Mouse (Mus musculus): Measurements from ENCODE around the gene Xrcc2.

The Xrcc2 gene

DNA sequence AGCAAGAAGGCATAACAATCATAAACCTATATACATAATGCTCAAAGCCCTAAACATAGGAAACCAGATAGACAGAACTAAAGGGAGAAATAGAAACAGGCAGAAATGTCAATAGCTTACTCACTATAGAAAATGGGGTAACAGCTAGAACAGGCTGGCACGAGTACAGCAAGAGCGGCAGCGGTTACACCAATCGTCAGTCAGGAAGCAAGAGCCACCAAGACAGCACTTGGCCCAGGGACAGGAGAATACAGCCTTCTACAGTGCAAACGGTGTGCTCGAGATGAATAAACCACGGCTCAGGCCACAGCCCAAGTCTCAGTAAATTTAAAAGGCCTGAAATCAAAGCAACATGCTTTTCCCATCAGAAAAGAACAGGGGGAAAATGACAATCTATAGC, 9.4 kb downstream of the Xrcc2 start:
- no peak for TF ChIP-seq GATA4 (IDR thresholded peaks at IDR 0.05; ENCODE audit: insufficient replicate concordance, low read length)

DNA sequence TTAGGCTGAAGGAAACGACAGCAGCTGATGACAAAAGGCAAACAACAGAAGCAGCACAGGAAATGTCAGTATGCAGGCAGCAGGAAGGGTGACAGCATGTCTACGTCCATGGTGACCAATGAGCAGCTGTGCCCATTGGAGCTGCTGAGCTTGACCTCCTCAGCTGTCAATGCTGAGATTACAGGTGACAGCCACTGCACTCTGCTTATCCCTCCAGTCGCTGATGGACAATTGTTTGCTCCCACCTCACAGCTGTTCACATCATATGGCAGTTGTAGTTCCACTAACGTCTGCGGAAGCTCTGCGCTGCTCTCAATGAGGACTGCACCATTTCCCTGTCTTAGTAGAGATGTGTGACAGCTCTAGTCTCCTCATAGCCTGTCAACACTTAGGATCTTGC, 9.8 kb downstream of the Xrcc2 start:
- no peak for TF ChIP-seq GATA4 (IDR thresholded peaks at IDR 0.05; ENCODE audit: insufficient replicate concordance, low read length)

DNA sequence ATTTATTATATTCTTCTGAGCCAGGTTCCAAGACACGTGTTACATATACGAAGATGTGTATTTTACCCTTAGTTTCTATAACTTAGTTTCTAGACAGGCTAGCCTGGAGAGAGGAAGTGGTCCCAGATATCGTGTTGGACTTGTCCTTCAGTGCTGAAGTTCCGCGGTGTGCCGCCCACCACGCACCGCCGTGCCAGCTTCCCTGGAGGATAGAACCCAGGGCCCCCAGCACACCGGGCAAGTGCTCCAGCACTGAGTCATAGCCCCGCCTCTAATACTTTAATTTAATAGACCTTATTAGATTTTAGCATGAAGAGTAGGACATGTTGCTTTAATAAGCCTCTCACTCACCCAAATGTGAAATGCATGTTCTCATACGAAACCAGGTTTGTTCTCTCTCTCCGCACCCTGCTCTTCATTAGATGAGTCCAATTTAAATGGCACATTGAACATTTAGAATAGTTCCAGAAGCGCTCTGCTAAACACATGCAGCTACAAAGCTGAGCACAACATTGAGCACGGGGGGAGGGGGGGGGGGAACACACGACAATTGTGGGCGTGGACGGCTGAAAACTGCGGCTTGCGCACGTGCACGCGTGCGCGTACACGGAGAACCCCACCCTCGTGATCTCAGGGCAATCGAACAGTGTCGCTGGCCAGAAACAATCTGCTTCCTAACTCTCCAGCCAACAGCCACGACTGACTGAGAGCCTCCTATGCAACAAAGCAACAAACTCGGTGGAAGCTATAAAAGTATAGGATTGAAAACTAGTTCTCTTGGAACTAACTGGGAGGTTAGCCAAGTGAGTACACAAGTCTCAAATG, 33.7 kb downstream of the Xrcc2 start:
- no peak for TF ChIP-seq GATA4 (IDR thresholded peaks at IDR 0.05; ENCODE audit: insufficient replicate concordance, low read length)

DNA sequence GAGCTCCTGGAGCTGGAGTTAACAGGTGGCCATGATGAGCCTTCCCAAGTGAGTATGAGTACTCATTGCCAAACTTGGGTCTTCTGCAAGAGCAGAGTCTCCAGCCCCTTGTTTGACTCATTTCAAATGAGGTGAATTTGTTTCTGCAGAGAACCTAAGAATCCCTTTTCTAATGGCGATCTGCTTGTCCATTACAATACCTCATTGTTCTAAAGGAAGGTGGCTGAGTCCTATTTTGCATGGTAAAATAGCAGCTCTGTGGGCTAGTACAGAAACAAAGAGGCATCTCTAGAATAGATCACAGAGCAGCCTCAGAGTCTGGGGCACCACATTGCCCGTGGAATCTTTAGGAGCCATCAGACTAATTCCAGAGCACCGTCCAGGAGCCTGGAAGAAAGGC, 34.6 kb downstream of the Xrcc2 start:
- no peak for TF ChIP-seq GATA4 (IDR thresholded peaks at IDR 0.05; ENCODE audit: insufficient replicate concordance, low read length)

DNA sequence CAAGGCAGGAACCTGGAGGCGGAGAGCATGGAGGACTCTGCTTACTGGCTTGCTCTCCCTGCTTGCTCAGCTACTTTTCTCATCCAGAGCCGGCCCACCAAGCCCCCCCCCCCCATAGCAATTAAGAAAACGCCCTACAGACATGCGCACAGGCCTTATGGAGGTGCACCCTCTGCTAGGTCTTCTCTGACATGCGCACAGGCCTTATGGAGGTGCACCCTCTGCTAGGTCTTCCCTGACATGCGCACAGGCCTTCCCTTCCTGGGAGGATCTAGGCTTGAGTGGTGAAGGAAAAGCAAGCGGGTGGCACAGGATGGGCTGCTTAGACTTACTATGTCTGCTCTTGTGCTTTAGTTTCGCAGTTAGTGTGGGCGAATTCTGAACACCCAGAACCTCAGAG, 37.3 kb downstream of the Xrcc2 start:
- TF ChIP-seq GATA4 (IDR thresholded peaks at IDR 0.05; ENCODE audit: insufficient replicate concordance, low read length) = no peak

DNA sequence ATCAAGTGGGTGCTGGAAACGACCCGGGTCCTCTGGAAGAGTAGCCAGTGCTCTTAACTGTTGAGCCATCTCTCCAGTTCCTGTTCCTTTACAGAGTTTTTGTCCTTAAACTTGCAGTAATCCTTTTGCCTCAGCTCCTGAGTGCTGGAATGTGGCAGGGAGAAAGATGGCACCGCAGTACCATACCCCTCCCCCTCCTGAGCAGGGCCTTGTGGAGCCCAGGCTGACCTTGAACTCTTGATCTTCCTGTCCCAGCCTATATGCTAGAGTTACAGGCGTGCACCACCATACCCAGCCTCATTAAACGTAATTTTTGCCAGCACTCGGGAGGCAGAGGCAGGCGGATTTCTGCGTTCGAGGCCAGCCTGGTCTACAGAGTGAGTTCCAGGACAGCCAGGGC, 38.9 kb downstream of the Xrcc2 start:
- TF ChIP-seq GATA4 (IDR thresholded peaks at IDR 0.05; ENCODE audit: insufficient replicate concordance, low read length) = no peak

DNA sequence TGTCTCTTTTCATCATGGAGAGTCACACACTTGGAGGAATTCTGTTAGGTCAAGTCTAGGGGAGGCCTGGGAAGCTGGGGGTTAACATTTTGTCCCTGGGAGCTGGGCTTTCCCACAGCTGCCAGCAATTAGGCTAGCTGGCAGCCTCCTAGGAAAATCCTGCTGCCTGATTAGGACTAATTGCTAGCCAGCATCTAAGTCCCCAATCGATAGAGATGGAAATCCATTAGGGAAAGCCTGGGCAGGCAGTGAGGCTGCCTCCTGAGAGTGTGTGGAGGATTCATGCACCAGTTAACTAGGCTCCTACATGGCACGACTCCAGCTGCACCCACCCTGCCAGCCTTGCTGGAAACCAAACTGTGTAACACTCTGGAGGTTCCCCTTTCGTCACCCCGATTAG, 39.5 kb downstream of the Xrcc2 start:
- no peak for TF ChIP-seq GATA4 (IDR thresholded peaks at IDR 0.05; ENCODE audit: insufficient replicate concordance, low read length)

DNA sequence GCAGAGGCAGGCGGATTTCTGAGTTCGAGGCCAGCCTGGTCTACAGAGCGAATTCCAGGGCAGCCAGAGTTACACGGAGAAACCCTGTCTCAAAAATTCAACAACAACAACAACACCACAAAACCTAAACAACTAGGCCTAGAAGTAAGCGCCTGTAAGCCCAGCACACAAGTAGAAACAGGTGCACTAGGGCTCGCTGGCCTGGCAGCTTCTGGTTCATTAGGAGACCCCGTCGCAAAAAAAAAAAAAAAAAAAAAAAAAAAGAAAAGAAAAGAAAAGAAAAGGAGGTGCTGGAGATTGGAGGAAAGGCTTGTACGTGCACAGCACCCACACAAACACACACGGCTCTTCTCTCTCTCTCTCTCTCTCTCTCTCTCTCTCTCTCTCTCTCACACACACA, 40.1 kb downstream of the Xrcc2 start:
- TF ChIP-seq GATA4 (IDR thresholded peaks at IDR 0.05; ENCODE audit: insufficient replicate concordance, low read length) = no peak

DNA sequence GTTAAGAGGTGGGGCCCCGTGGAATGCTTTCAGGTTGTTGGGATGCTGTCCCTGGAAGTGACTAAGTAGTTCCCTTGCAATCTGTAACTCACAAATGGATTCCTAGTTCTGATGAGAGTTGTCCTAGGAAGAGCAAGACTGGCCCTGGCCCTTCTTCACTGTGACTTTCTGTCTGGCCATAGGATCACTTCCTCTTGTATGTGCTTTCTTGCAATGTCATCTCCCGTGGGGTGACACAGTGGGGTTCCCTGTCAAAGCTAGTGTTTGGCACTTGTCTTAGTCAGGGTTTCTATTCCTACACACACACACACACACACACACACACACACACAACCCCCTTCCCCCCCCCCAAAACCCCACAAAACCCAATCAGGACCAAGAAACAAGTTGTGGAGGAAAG, 42.5 kb downstream of the Xrcc2 start:
- no peak for TF ChIP-seq GATA4 (IDR thresholded peaks at IDR 0.05; ENCODE audit: insufficient replicate concordance, low read length)

DNA sequence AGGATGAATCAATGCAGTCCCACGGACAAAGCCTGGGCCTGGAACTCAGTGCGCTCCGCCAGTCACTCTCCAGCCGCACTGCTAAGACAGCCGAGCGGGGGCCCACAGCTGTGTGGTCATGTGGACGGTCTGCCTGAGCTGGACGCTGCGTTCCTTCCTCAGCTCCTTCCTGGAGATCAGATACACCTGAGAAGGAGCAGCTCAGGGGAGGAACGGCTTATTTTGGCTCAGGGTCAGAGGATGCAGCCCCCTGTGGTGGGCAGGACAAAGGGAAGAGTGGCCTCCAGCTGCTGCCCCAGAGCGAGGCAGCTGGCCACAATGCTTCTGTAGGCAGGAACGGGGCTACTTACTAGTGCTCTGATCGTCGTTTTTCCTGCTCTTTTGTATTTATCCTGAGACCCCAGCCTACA, 51.0 kb downstream of the Xrcc2 start:
- TF ChIP-seq GATA4 (IDR thresholded peaks at IDR 0.05; ENCODE audit: insufficient replicate concordance, low read length) = no peak

DNA sequence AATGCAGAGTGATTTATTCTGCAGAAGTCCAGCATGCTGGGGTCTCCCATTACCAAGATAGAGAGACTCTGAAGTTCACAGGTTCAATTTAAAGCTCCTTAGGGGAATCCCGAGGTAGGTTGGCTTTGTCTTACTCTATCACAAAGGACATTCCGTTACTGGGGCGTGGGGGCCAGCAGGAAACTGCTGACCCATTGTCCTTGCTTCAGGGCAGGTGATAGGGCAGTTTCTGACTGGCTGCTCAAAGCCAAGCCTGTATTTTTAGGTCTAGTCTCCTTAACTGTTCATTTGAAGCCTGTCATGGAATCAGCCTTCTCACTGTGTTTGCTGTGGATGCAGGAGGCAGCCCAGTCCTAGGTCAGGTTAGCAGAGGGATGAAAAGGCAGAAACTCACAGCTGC, 52.2 kb downstream of the Xrcc2 start:
- TF ChIP-seq GATA4 (IDR thresholded peaks at IDR 0.05; ENCODE audit: insufficient replicate concordance, low read length) = no peak

DNA sequence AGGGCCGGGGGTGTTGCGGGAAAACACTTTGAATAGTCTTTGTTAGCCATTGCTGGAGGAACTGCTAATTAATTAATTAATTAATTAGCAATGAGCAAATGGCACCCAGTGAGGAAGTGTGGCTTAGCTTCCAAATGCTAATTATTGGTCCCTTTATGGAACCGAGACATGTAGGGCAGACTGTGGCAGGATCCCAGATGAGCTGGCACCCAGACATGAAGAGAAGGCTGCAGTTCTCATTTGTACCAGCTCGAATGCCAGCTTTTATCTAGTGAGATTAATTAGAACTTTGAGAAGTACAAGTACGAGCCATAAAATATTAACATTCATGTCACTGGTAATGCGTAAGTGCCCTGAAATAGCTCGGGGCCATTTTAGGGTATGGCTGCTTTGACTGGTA, 53.2 kb downstream of the Xrcc2 start:
- no peak for TF ChIP-seq GATA4 (IDR thresholded peaks at IDR 0.05; ENCODE audit: insufficient replicate concordance, low read length)

DNA sequence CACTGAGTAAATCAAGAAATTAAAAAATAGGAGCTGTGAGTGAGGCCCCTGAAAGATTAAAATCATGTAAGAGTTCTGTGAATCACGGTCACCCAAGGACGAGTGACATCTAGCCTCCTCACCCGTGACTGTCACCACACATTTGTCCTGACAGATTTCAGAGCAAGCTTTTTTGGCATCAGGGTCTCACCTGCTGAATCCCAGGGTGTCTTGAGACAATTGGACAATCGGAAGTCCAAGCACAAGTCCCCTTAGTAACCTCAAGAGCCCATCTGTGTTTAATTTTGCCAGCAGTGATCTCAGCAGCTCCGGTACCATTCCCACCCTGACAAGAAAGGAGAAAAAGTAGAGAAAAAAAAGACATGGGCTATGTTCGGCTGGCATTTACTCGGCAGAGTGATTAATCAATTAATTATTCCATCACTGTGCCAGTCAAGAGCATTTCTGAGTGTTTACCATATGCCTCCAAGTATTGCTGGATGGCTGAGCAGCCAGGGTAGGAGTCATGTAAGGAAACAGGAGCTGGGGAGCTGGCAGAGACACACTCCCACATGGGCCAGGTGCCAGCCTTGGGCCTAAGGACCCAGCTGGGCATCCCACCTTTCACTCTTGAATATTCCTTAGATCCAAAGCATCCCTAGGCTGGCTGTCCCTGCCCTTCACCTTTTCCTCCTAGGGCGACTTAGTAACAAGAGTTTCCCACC, 59.8 kb downstream of the Xrcc2 start:
- TF ChIP-seq GATA4 (IDR thresholded peaks at IDR 0.05; ENCODE audit: insufficient replicate concordance, low read length) = no peak

DNA sequence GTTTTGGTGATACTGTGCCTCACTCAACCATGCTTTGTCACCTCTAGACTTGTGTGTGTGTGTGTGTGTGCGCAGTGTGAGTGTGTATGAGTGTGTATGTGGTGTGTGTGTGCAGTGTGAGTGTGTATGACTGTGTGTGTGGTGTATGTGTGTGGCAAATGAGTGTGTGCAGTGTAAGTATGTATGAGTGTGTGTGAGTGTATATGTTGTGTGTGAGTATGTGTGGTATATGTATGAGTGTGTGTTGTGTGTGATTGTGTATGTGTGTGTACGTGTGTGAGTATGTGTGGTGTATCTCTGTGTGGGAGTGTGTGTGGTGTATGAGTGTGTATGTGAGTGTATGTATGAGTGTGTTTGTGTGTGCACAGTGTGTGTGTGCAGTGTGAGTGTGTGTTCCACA, 61.1 kb downstream of the Xrcc2 start:
- no peak for TF ChIP-seq GATA4 (IDR thresholded peaks at IDR 0.05; ENCODE audit: insufficient replicate concordance, low read length)

DNA sequence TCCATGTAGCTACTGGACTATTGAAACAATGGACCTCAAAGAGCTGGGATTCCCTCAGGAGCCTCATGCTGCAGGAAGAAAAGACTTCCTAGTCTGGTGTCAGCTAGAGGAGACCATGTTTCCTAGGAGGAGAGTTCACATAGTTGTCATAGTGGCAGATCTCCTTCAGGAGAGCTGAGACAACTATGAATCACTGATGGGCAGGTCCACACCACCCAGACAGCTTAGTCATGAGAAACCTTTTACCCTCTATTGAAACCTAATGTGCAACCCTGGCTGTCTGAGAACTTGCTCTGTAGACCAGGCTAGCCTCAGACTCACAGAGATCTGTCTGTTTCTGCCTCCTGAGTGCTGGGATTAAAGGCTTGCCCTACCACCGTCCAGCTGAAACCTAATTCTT, 62.9 kb downstream of the Xrcc2 start:
- no peak for TF ChIP-seq GATA4 (IDR thresholded peaks at IDR 0.05; ENCODE audit: insufficient replicate concordance, low read length)

All from liver, adult (tissue).